Mouse (Mus musculus) urinary bladder, postnatal 10 days (tissue): ENCODE results near the gene Sh3yl1.

Experiments used
- DNase-seq: peaks from one replicate; pipeline ENCODE4 v3.0.0; 2022; ENCODE audit warnings: low spot score

Sh3yl1 gene

DNA sequence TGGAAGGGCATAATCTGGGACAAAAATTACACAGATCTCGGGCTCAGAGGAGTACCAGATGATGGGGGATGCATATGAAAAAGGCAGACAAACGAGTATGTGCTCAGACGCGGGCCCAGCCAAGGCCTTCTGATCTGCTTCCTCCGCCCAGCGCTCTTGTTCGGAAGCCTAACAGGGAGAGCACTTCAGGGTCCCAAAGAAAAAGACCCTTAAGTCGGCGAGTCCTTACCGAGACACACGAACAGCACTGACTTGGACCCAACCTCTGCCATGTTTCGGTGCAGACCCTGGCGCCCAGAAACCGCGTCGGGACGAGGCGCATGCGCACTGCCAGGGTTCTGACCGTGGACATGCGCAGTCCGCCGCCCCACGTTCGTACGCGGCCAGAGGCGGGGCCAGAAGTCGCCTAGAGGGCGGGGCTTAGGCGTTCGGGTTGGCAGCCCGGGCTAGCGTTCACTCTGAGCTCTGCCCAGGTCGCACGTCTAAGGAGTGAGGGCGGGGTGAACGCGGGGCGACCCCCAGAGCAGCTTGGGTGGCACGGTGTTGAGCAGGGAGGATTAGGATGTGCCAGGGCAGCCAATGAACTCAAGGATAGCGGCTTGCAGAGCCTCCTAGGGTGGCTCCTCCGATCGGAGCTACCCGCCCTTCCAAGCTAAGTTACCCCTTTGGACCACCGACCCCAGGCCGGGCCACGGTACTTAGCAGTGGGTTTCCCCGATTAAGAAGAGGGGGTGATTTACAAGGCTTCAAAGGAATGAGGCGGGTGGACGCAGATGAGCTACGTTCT, at the start of gene Sh3yl1, which contains the start of gene Acp1:
Gene Sh3yl1 (plus strand): TSS at position 408 of the 787 bp plus-strand sequence.
Gene Acp1 (minus strand): TSS at position 329 of the 787 bp plus-strand sequence.
- DNase-seq = peak; percentile 84

GRCm38 (mm10) chr12:30864347-30864746, 47.1 kb upstream of the Sh3yl1 start:
- DNase-seq = no peak

GRCm38 (mm10) chr12:30865781-30866180, 45.7 kb upstream of the Sh3yl1 start:
- DNase-seq = no peak

GRCm38 (mm10) chr12:30879447-30879846, 32.0 kb upstream of the Sh3yl1 start:
- no peak for DNase-seq

- DNase-seq = no peak
These were observed 27.9 kb upstream of the Sh3yl1 start for GRCm38 (mm10) chr12:30883592-30883985.

DNA sequence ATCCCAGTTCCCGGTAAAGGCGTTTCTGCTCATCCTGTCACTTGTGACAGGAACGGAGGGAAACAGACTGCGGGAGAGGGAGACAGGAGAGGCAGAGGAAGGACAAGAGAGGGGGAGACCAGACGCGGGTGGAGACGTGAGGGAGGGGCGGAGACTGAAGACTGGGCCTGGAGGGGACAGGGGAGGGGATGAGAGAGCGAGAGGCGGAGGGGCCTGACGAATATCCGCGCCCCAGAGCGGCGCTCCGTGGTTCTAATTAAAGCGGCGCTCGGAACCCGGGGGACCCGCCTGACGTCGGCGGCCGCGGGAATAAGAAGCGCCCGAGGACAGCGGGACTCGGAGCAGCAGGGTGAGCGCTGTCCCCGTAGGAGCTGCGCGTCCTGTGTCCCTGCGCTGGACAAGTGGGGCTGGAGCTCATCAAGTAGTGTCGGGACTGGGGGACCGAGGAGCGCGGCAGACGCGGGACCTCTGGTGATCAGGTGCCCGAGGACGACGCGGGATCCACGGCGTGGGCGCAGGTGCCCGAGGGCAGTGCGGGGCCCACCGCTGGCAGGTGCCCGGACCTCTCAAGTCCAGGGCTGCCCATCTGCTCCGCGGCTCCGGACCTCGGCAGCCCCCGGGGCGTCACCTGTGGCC, 27.4 kb upstream of the Sh3yl1 start, which contains the start of gene Alkal2:
Gene Alkal2 (plus strand): TSS at position 337 of the 636 bp plus-strand sequence.
- DNase-seq = no peak

DNA sequence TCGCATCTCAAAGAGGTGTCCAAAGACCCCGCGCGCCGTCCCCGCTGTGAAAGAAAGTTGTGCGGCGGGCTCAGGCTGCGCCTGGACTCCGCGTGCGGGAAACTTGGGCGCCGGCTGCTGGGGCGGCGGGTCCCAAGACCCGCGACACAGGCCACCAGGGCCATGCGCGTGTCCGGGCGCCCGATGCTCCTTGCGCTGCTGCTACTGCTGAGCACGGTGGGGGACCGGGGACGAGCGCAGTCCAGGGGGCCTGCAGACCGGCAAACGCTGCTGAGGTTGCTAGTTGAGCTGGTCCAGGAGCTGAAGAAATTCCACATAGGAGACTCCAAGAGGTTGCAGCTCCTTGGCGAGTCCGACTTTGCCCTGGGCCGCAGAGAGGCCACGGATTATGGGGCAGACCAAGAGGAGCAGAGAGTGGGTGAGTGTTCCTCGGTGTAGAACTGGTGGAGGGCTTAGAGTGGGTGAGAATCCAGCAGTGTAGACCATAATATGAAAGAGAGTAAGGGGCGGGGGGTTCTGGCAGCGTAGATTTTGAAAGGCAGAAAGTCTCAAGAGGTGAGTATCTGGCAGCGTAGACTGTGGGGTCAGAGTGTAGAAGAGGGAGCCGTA, 26.7 kb upstream of the Sh3yl1 start:
- DNase-seq = no peak

DNA sequence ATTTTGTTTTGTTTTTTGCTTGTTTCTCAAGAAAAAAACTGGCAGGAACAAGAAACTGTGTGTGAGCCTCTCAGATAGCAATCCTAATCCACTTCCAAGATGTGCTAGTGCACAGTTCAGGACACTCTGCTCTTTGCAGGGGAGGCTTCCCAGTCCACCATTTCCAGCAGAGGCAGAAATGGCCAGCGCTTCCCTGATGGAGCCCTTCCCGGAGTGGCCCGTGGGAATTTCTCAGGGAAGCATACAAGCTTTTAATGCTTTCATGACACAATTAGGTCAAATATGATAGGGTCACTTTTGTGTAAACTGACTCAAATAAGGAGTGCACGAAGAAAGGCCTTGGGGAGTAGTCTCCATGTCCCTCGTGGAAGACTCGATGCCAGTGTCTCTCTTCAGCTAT, 25.6 kb upstream of the Sh3yl1 start:
- no peak for DNase-seq

DNA sequence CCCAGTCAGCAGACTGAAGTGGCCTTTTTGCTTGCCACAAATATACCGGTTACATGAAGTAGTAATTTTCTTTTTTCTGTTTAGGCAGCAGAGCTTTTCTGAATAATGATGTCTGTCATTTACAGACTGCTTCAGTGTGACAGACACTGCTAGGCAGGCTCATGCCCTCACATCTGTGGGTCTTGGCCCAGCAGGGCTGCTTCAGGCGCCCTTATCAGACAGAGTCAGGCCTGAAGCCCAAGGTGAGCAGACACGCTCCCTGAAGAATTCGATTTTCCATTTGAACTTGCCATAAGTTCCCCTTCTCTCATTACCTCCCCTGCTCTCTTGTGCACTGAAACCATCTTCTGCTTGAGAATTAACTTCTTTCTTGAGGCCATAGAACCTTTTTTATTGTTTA, 23.5 kb upstream of the Sh3yl1 start:
- no peak for DNase-seq

DNA sequence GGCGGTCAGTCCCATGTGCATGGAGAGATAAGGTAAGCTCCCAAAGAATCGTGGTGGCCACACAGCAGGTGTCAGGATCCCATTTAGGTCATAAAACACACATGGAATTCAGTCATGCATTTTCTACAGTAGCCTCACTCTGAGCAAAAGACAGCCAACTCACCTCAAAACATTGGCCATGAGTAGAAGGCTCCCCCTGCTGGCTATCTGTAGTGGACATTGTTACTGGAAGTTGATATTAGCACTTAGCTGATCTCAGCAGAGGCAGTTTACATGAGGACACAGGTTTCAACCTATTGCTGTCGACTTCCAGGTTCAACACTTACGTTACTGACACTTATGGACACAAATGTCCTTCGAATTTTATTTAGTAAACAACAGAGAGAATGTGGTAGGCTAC, 21.4 kb upstream of the Sh3yl1 start:
- DNase-seq = no peak

DNA sequence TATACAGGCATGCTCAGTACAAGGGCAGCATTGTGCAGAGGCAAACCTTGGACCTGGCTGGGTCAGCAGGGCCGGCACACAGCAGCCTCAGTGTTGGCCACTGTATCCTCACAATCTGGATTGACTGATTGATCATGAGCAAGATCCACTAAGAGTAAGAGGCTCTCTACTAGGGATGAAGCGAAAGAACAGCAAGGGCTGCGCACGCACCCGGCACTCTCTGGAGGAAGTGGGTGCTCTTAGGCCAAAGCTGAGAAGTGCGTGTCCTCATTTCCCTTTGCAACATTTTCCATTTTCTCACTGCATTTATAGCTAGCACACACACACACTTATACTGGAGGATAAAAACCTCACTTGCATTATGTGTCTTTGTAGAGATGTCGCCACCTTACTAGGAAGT, 20.0 kb upstream of the Sh3yl1 start:
- DNase-seq = no peak

- no peak for DNase-seq
These were observed 14.4 kb upstream of the Sh3yl1 start for GRCm38 (mm10) chr12:30897039-30897438.

- DNase-seq = no peak
These were observed 2.8 kb upstream of the Sh3yl1 start for GRCm38 (mm10) chr12:30908658-30909057.

GRCm38 (mm10) chr12:30909881-30910280, 1.6 kb upstream of the Sh3yl1 start:
- DNase-seq = no peak

- DNase-seq = no peak
These were observed 608 bp upstream of the Sh3yl1 start for GRCm38 (mm10) chr12:30910860-30911259.

DNA sequence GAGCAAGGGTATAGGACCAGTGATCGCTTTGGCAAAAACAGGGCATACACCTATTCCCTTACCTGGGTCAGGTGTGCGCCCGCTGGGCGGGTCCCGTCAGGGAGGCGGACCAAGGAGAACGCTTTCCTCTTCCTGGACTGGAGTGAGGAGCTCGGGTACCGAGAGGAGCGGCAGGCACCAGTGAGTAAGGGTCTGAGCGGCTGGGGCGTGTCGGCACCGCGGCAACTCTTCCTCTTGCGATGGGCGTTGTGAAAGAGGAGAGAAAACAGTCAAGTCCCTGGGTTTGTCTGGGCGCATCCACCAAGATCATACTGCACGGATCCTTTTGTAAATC, 547 bp downstream of the Sh3yl1 start:
- DNase-seq = peak; percentile 15

- DNase-seq = no peak
These were observed 1.4 kb downstream of the Sh3yl1 start for GRCm38 (mm10) chr12:30912840-30913239.

- DNase-seq = no peak
These were observed 10.9 kb downstream of the Sh3yl1 start for GRCm38 (mm10) chr12:30922401-30922800.

DNA sequence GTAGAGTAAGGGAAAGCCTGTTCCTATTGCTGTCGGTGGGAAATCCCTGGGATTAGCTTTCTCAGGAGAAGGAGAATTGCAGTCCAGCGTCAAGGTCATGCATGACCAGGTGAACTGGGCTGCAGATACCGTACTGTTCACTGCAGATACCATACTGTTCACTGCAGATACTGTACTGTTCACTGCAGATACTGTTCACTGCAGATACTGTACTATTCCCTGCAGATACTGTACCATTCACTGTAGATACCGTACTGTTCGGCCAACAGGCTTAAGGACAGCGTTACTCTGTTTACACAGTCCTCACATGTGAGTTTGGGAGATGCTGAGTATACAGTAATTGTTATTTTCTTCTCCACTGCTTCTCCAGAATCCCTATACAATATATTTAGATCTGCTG, 16.7 kb downstream of the Sh3yl1 start:
- no peak for DNase-seq

- no peak for DNase-seq
These were observed 21.8 kb downstream of the Sh3yl1 start for GRCm38 (mm10) chr12:30933299-30933698.

GRCm38 (mm10) chr12:30936899-30937298, 25.4 kb downstream of the Sh3yl1 start:
- no peak for DNase-seq

- DNase-seq = no peak
These were observed 31.9 kb downstream of the Sh3yl1 start for GRCm38 (mm10) chr12:30943057-30943986.
